In genomic region chr1:131351436-131351835, GRCm38 (mm10) we compare ENCODE assay signal across 10 mouse cellular contexts.
DNase-seq lines count a peak whose midpoint lies in the region; ATAC-seq and TF ChIP-seq lines count a peak whose summit lies in the region.
"Had no signal": no experiment of that assay in that cellular context is flagged by ENCODE, and none has a peak within 500 bp of the region (broad histone marks: within the 10 kb centered on the region; RNA-seq: fewer than 3 reads in every experiment).

No protein-coding gene starts in this region.

- H3K9ac ChIP-seq in kidney, postnatal 0 days (ENCODE audit: low read depth, low read length) = no peak overlapping the region
- H3K9ac ChIP-seq: stomach, embryonic 15.5 days had no signal

- no peak overlapping the region for H3K27ac ChIP-seq in kidney, postnatal 0 days
- H3K27ac ChIP-seq: stomach, embryonic 15.5 days had no signal

- WGBS in kidney, postnatal 0 days = 54% methylated on average over 2 of the region's 2 CpGs

- no peaks in the 10 kb centered on the region for H3K27me3 ChIP-seq in kidney, postnatal 0 days (ENCODE audit: insufficient read depth, low read length)
- H3K27me3 ChIP-seq: stomach, embryonic 15.5 days had no signal

- 0 out of 2 replicates have a peak, but pooled peaks cover 16% of the 10 kb centered on the region for H3K36me3 ChIP-seq in kidney, postnatal 0 days (ENCODE audit: insufficient read depth, low read length)
- H3K36me3 ChIP-seq: stomach, embryonic 15.5 days had no signal

- TF ChIP-seq CTCF in kidney, postnatal 0 days (IDR thresholded peaks at IDR 0.05; ENCODE audit: low read depth) = no peak

- no peaks in the 10 kb centered on the region for H3K9me3 ChIP-seq in kidney, postnatal 0 days (replicated peaks; ENCODE audit: low read length)
- H3K9me3 ChIP-seq: stomach, embryonic 15.5 days had no signal

- no peaks in the 10 kb centered on the region; the same call in 1 of the 2 replicates for H3K4me1 ChIP-seq in kidney, postnatal 0 days (replicated peaks; ENCODE audit: insufficient read depth, low read length)
- H3K4me1 ChIP-seq: stomach, embryonic 15.5 days had no signal

- no peak overlapping the region for H3K4me2 ChIP-seq in kidney, postnatal 0 days (ENCODE audit: low read length)
- H3K4me2 ChIP-seq: stomach, embryonic 15.5 days had no signal

- H3K4me3 ChIP-seq in kidney, postnatal 0 days (replicated peaks; ENCODE audit: low read depth, low read length) = no peak overlapping the region
- H3K4me3 ChIP-seq: stomach, embryonic 15.5 days had no signal

- ATAC-seq in kidney, postnatal 0 days (replicated peaks; ENCODE audit: low FRiP score, low read depth) = 0 out of 2 replicates have a peak, but pooled peaks have one; percentile 17
- ATAC-seq in megakaryocyte progenitor cell, adult 5-6 weeks (replicated peaks; ENCODE audit: poor library complexity) = no peak

- peak; percentile 51 for DNase-seq in kidney, postnatal 0 days (ENCODE audit: low spot score)
- DNase-seq in kidney, adult 18-20 months = no peak
- DNase-seq in cerebellum, postnatal 25 days = peak; percentile 86 to 90
- DNase-seq in layer of hippocampus, adult 8-10 months (ENCODE audit: low spot score in 2 of 2) = peak; percentile 63 to 65
- DNase-seq in right cerebral cortex, adult 2 months (ENCODE audit: low spot score in 2 of 2) = peak; percentile 33 to 54
- no peak for DNase-seq in spleen, adult 18-20 months
- DNase-seq in yolk sac, embryonic 10.5 days (ENCODE audit: low spot score) = no peak
- DNase-seq: heart, postnatal 36 days had no signal

Comparison
In these comparisons a context has a peak if more than half of its experiments do, and no peak if none do; other contexts are left out.
1. DNase-seq: peak in kidney, postnatal 0 days (single experiment), cerebellum, postnatal 25 days (2 of 2), layer of hippocampus, adult 8-10 months (2 of 2) and right cerebral cortex, adult 2 months (2 of 2); none in kidney, adult 18-20 months (single experiment), spleen, adult 18-20 months (0 of 2) and yolk sac, embryonic 10.5 days (single experiment).